Mouse (Mus musculus) MEL (cell line): Measurements from ENCODE around the gene Dnal4.

ENCODE experiments used
- CHD2 ChIP-seq: IDR thresholded peaks from 2 replicates; pipeline ENCODE4 v1.6.1; 2011; ENCODE audit warnings: low read length, improper control_type of control experiment
- CTCF ChIP-seq, 3 experiments: IDR thresholded peaks in 2 of 3; conservative IDR thresholded peaks in 1 of 3; 2 replicates each; pipeline ENCODE4 v1.5.1; 2011 to 2012; ENCODE audit warnings: low read length in 3 of 3, low read depth in 2 of 3, mild to moderate bottlenecking in 2 of 3, improper control_type of control experiment in 1 of 3, inconsistent platforms in 1 of 3, mixed read lengths in 1 of 3, moderate library complexity in 1 of 3; ENCODE audit not compliant: control insufficient read depth in 1 of 3, insufficient read depth in 1 of 3, poor library complexity in 1 of 3, severe bottlenecking in 1 of 3
- EP300 ChIP-seq, 2 experiments: IDR thresholded peaks; 2 replicates each; pipeline ENCODE4 v1.6.1; 2011; ENCODE audit warnings: improper control_type of control experiment in 2 of 2, low read length in 2 of 2, low read depth in 1 of 2, mild to moderate bottlenecking in 1 of 2
- MAFK ChIP-seq: IDR thresholded peaks from 2 replicates; pipeline ENCODE4 v1.6.1; 2011; ENCODE audit warnings: low read depth, mild to moderate bottlenecking, low read length, improper control_type of control experiment, borderline replicate concordance
- MYB ChIP-seq: IDR thresholded peaks from 2 replicates; pipeline ENCODE4 v1.6.1; 2011; ENCODE audit warnings: mild to moderate bottlenecking, low read depth, low read length, improper control_type of control experiment
- NELFE ChIP-seq: IDR thresholded peaks from 2 replicates; pipeline ENCODE4 v1.6.1; 2011; ENCODE audit warnings: low read depth, low read length, improper control_type of control experiment
- POLR2A ChIP-seq, 2 experiments: IDR thresholded peaks; 2 replicates each; pipeline ENCODE4 v1.6.1; 2011 to 2012; ENCODE audit warnings: low read length in 2 of 2, mild to moderate bottlenecking in 2 of 2, control low read depth in 1 of 2, improper control_type of control experiment in 1 of 2, low read depth in 1 of 2, moderate library complexity in 1 of 2; ENCODE audit not compliant: control insufficient read depth in 1 of 2, insufficient read depth in 1 of 2, poor library complexity in 1 of 2
- POLR2AphosphoS5 ChIP-seq: IDR thresholded peaks from 2 replicates; pipeline ENCODE4 v1.6.1; 2012; ENCODE audit warnings: low read depth, borderline replicate concordance, mild to moderate bottlenecking, inconsistent platforms, low read length, moderate library complexity, mixed read lengths
- SIN3A ChIP-seq: IDR thresholded peaks from 2 replicates; pipeline ENCODE4 v1.6.1; 2012; ENCODE audit warnings: low read length, improper control_type of control experiment, inconsistent platforms

DNA sequence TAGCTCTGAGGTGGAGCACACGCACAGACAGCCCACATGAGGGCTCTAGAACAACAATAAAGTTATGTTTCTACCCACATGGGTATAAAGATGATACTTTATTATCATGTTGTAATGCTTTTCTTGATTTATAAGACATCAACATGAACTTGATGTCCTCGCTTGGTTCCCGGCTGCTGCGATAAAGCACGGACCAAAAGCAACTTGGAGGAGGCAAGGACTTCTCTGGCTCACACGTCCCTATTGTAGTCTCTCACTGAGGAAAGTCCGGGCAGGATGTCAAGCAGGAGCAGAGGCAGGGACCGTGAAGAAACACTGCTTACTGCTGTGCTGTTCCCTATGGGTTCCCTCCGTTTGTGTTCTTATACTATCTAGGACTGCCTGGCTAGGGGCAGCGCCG, 33.6 kb downstream of the Dnal4 start:
- TF ChIP-seq CTCF (IDR thresholded peaks at IDR 0.05 in 2 of 3, conservative IDR thresholded peaks at IDR 0.05 in 1 of 3; ENCODE audit: control insufficient read depth in 1 of 3, insufficient read depth in 1 of 3, low read depth in 2 of 3, low read length in 3 of 3, poor library complexity in 1 of 3, severe bottlenecking in 1 of 3) (no peak), MAFK (no peak), EP300 (IDR thresholded peaks at IDR 0.05; ENCODE audit: low read depth in 1 of 2, low read length in 2 of 2) (no peak), CHD2 (no peak), NELFE (no peak), SIN3A (no peak), POLR2AphosphoS5 (no peak), POLR2A (IDR thresholded peaks at IDR 0.05; ENCODE audit: control insufficient read depth in 1 of 2, insufficient read depth in 1 of 2, low read depth in 1 of 2, low read length in 2 of 2, poor library complexity in 1 of 2) (no peak), MYB (no peak)
